Mouse (Mus musculus): ENCODE data around the gene B2m. TPM values are rescaled to one million over a fixed set of nuclear protein-coding genes. Genes with fewer than 3 reads are reported as not detected.
A peak's percentile ranks its signal among the peaks of the same experiment; 100 is the strongest.
"Not testable (repeated sequence)": the region's sequence is repeated elsewhere in the genome, so short reads cannot be mapped to it uniquely, and the experiment has no call there.

B2m gene
- 385 and 440 TPM in 2 replicates for polyA plus RNA-seq (2015; fragmentation: Nextera tagmentation; extraction: Ambion mirVana)

GRCm38 (mm10) chr2:122147508-122148241, at the start of gene B2m:
TSS of gene B2m (plus strand) at chr2:122147686.
- no peaks in the 10 kb centered on the region for H3K27me3 ChIP-seq (replicated peaks; ENCODE audit: control insufficient read depth, insufficient read depth, low read length)
- H3K4me1 ChIP-seq (ENCODE audit: control insufficient read depth, insufficient read depth, low read length), result peaks cover 10% of the 10 kb centered on the region
- under 1% methylated on average over 40 of the region's 40 CpGs for WGBS
- H3K9ac ChIP-seq (ENCODE audit: low read depth, low read length), result peak within 1 kb of the TSS; percentile 89
- H3K9me3 ChIP-seq (ENCODE audit: control insufficient read depth, low read length), result no peaks in the 10 kb centered on the region
- peak within 1 kb of the TSS; percentile 83 for H3K27ac ChIP-seq (ENCODE audit: low read length)
- H3K36me3 ChIP-seq (ENCODE audit: control insufficient read depth, insufficient read depth, low read length), result peaks cover 4% of the 10 kb centered on the region; the same call in 1 of the 2 replicates
- H3K4me2 ChIP-seq (ENCODE audit: low read depth, low read length), result peak within 1 kb of the TSS; percentile 73
- peak within 1 kb of the TSS; percentile 92 for H3K4me3 ChIP-seq (ENCODE audit: low read length)
- peak; percentile 97 for ATAC-seq

- not testable (repeated sequence) for H3K27me3 ChIP-seq (replicated peaks; ENCODE audit: control insufficient read depth, insufficient read depth, low read length); H3K4me1 ChIP-seq (ENCODE audit: control insufficient read depth, insufficient read depth, low read length); ATAC-seq; H3K9me3 ChIP-seq (ENCODE audit: control insufficient read depth, low read length); H3K4me3 ChIP-seq (ENCODE audit: low read length); H3K4me2 ChIP-seq (ENCODE audit: low read depth, low read length); H3K27ac ChIP-seq (ENCODE audit: low read length); H3K36me3 ChIP-seq (ENCODE audit: control insufficient read depth, insufficient read depth, low read length); H3K9ac ChIP-seq (ENCODE audit: low read depth, low read length)
- 82% methylated on average over 5 of the region's 5 CpGs for WGBS
Measured at GRCm38 (mm10) chr2:122097686-122098085, 49.8 kb upstream of the B2m start.

GRCm38 (mm10) chr2:122102070-122102469, 45.4 kb upstream of the B2m start:
- no peaks in the 10 kb centered on the region for H3K27me3 ChIP-seq (replicated peaks; ENCODE audit: control insufficient read depth, insufficient read depth, low read length)
- H3K4me2 ChIP-seq (ENCODE audit: low read depth, low read length), result no peak overlapping the region
- H3K4me3 ChIP-seq (ENCODE audit: low read length), result no peak overlapping the region
- no peaks in the 10 kb centered on the region for H3K36me3 ChIP-seq (ENCODE audit: control insufficient read depth, insufficient read depth, low read length)
- no peaks in the 10 kb centered on the region for H3K4me1 ChIP-seq (ENCODE audit: control insufficient read depth, insufficient read depth, low read length)
- ATAC-seq, result no peak
- H3K27ac ChIP-seq (ENCODE audit: low read length), result no peak overlapping the region
- H3K9ac ChIP-seq (ENCODE audit: low read depth, low read length), result no peak overlapping the region
- H3K9me3 ChIP-seq (ENCODE audit: control insufficient read depth, low read length), result no peaks in the 10 kb centered on the region

- Histone ChIP-seq H3K4me2 (ENCODE audit: low read depth, low read length) (no peak overlapping the region), H3K27ac (ENCODE audit: low read length) (no peak overlapping the region), H3K27me3 (replicated peaks; ENCODE audit: control insufficient read depth, insufficient read depth, low read length) (no peaks in the 10 kb centered on the region), H3K36me3 (ENCODE audit: control insufficient read depth, insufficient read depth, low read length) (peaks cover 13% of the 10 kb centered on the region), H3K4me3 (ENCODE audit: low read length) (no peak overlapping the region), H3K9ac (ENCODE audit: low read depth, low read length) (no peak overlapping the region), H3K9me3 (ENCODE audit: control insufficient read depth, low read length) (no peaks in the 10 kb centered on the region), H3K4me1 (ENCODE audit: control insufficient read depth, insufficient read depth, low read length) (no peaks in the 10 kb centered on the region)
- WGBS, result 80% methylated on average over 14 of the region's 14 CpGs
- no peak for ATAC-seq
Measured at GRCm38 (mm10) chr2:122108101-122108500, 39.4 kb upstream of the B2m start.

GRCm38 (mm10) chr2:122109714-122110113, 37.8 kb upstream of the B2m start:
- H3K27me3 ChIP-seq (replicated peaks; ENCODE audit: control insufficient read depth, insufficient read depth, low read length), result no peaks in the 10 kb centered on the region
- 69% methylated on average over 4 of the region's 4 CpGs for WGBS
- H3K4me1 ChIP-seq (ENCODE audit: control insufficient read depth, insufficient read depth, low read length), result no peaks in the 10 kb centered on the region
- H3K9ac ChIP-seq (ENCODE audit: low read depth, low read length), result no peak overlapping the region
- no peak for ATAC-seq
- no peak overlapping the region for H3K4me2 ChIP-seq (ENCODE audit: low read depth, low read length)
- H3K4me3 ChIP-seq (ENCODE audit: low read length), result no peak overlapping the region
- H3K36me3 ChIP-seq (ENCODE audit: control insufficient read depth, insufficient read depth, low read length), result peaks cover 13% of the 10 kb centered on the region
- H3K9me3 ChIP-seq (ENCODE audit: control insufficient read depth, low read length), result no peaks in the 10 kb centered on the region
- 0 out of 2 replicates have a peak overlapping the region, but pooled peaks have one; percentile 12 for H3K27ac ChIP-seq (ENCODE audit: low read length)

GRCm38 (mm10) chr2:122116888-122117287, 30.6 kb upstream of the B2m start:
- Histone ChIP-seq H3K4me1 (ENCODE audit: control insufficient read depth, insufficient read depth, low read length) (peaks cover 2% of the 10 kb centered on the region; the same call in 1 of the 2 replicates), H3K4me2 (ENCODE audit: low read depth, low read length) (no peak overlapping the region), H3K4me3 (ENCODE audit: low read length) (no peak overlapping the region), H3K27me3 (replicated peaks; ENCODE audit: control insufficient read depth, insufficient read depth, low read length) (no peaks in the 10 kb centered on the region), H3K9ac (ENCODE audit: low read depth, low read length) (no peak overlapping the region), H3K9me3 (ENCODE audit: control insufficient read depth, low read length) (no peaks in the 10 kb centered on the region), H3K36me3 (ENCODE audit: control insufficient read depth, insufficient read depth, low read length) (peaks cover 3% of the 10 kb centered on the region; the same call in 1 of the 2 replicates), H3K27ac (ENCODE audit: low read length) (no peak overlapping the region)
- WGBS, result 92% methylated on average over 2 of the region's 2 CpGs
- ATAC-seq, result no peak

GRCm38 (mm10) chr2:122117961-122118958, 29.2 kb upstream of the B2m start, which contains the start of gene Spg11:
TSS of gene Spg11 (minus strand) at chr2:122118386.
- no peaks in the 10 kb centered on the region for H3K36me3 ChIP-seq (ENCODE audit: control insufficient read depth, insufficient read depth, low read length)

GRCm38 (mm10) chr2:122125680-122126572, 21.6 kb upstream of the B2m start:
- peaks cover 2% of the 10 kb centered on the region; the same call in 1 of the 2 replicates for H3K4me1 ChIP-seq (ENCODE audit: control insufficient read depth, insufficient read depth, low read length)
- H3K27me3 ChIP-seq (replicated peaks; ENCODE audit: control insufficient read depth, insufficient read depth, low read length), result 0 out of 2 replicates have a peak, but pooled peaks cover 2% of the 10 kb centered on the region
- WGBS, result 49% methylated on average over 12 of the region's 12 CpGs
- H3K4me3 ChIP-seq (ENCODE audit: low read length), result no peak overlapping the region
- H3K9ac ChIP-seq (ENCODE audit: low read depth, low read length), result no peak overlapping the region
- no peak overlapping the region for H3K27ac ChIP-seq (ENCODE audit: low read length)
- H3K36me3 ChIP-seq (ENCODE audit: control insufficient read depth, insufficient read depth, low read length), result no peaks in the 10 kb centered on the region
- H3K4me2 ChIP-seq (ENCODE audit: low read depth, low read length), result no peak overlapping the region
- ATAC-seq, result no peak; the same call in 1 of the 2 replicates
- H3K9me3 ChIP-seq (ENCODE audit: control insufficient read depth, low read length), result no peaks in the 10 kb centered on the region

More at GRCm38 (mm10) chr2:122117961-122118958, 29.2 kb upstream of the B2m start, which contains the start of gene Spg11:
- under 1% methylated on average over 47 of the region's 47 CpGs for WGBS
- Histone ChIP-seq H3K9ac (ENCODE audit: low read depth, low read length) (peak within 1 kb of the TSS; percentile 98), H3K4me1 (ENCODE audit: control insufficient read depth, insufficient read depth, low read length) (peaks cover 2% of the 10 kb centered on the region; the same call in 1 of the 2 replicates), H3K27ac (ENCODE audit: low read length) (peak within 1 kb of the TSS; percentile 99), H3K4me2 (ENCODE audit: low read depth, low read length) (peak within 1 kb of the TSS; percentile 66), H3K27me3 (replicated peaks; ENCODE audit: control insufficient read depth, insufficient read depth, low read length) (no peaks in the 10 kb centered on the region), H3K9me3 (ENCODE audit: control insufficient read depth, low read length) (no peaks in the 10 kb centered on the region), H3K4me3 (ENCODE audit: low read length) (peak within 1 kb of the TSS; percentile 95)
- peak; percentile 99 for ATAC-seq
